23 mouse cellular contexts compared by ENCODE assay signal in the genomic region with DNA sequence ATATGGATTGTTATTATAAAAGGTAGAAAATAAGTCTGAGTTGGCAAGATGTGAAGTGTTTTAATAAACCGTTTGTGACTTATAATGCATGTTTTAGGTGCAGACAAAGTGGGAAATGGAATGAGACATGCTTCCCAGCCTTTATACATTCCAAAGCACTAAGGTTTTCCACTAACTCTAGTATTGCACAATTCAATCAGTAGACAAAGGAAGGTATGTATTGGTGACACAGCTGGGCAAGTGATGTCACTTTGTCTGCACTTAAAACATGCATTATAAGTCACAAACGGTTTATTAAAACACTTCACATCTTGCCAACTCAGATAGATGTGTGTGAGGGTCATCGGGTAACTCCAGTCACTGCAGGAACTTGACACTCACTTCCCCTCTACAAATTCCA. TPM values are rescaled to one million over a fixed set of nuclear protein-coding genes. Genes with fewer than 3 reads are reported as not detected.
A peak's percentile ranks its signal among the peaks of the same experiment; 100 is the strongest.
DNase-seq lines count a peak whose midpoint lies in the region; TF ChIP-seq lines count a peak whose summit lies in the region.
"Had no signal": no experiment of that assay in that cellular context is flagged by ENCODE, and none has a peak within 500 bp of the region (broad histone marks: within the 10 kb centered on the region; RNA-seq: fewer than 3 reads in every experiment).

No protein-coding gene starts in this region.

- H3K79me2 ChIP-seq in C2C12 (ENCODE audit: control insufficient read depth, insufficient read depth) (no peaks in the 10 kb centered on the region), myocyte (ENCODE audit: control insufficient read depth, insufficient read depth) (no peaks in the 10 kb centered on the region)

- H3K36me3 ChIP-seq in C2C12 (ENCODE audit: control insufficient read depth, insufficient read depth) (no peaks in the 10 kb centered on the region), myocyte (ENCODE audit: control insufficient read depth, insufficient read depth) (no peaks in the 10 kb centered on the region)

- peak; percentile 66 for DNase-seq in Muller cell, postnatal 12 days (ENCODE audit: inconsistent ontology term)
- DNase-seq in fibroblast of lung, adult 2 months (ENCODE audit: low read depth): peak; percentile 33
- DNase-seq in urinary bladder, postnatal 36 days (ENCODE audit: low spot score in 2 of 2): no peak
- DNase-seq in cerebellum, postnatal 10 days: no peak
- DNase-seq in liver: no peak
- DNase-seq in adrenal gland, adult 18-20 months (ENCODE audit: low spot score in 2 of 2): no peak
- DNase-seq: adrenal gland, adult 2 months; adrenal gland, adult 8-10 months; adrenal gland, postnatal 10 days; adrenal gland, postnatal 14 days; adrenal gland, postnatal 25 days; adrenal gland, postnatal 36 days; B cell, adult 2 months; cerebellum, adult 11 months; cerebellum, adult 11-12 months; cerebellum, adult 18-20 months; cerebellum, adult 2 months; cerebellum, adult 8-10 months had no signal

- TF ChIP-seq POLR2A in myocyte (IDR thresholded peaks at IDR 0.05; ENCODE audit: insufficient read length, low read depth): no peak

- no peaks in the 10 kb centered on the region for H3K79me3 ChIP-seq in C2C12 (ENCODE audit: low read depth)

- H3K4me2 ChIP-seq in myocyte (ENCODE audit: low read depth): no peak overlapping the region

- H3K4me3 ChIP-seq in C2C12 (ENCODE audit: insufficient read depth, poor library complexity, severe bottlenecking) (no peak overlapping the region), myocyte (no peak overlapping the region)

- H3K27me3 ChIP-seq in C2C12 (ENCODE audit: control insufficient read depth, insufficient read depth, insufficient read length) (no peaks in the 10 kb centered on the region), myocyte (ENCODE audit: control insufficient read depth, insufficient read depth, insufficient read length) (no peaks in the 10 kb centered on the region)
- H3K27me3 ChIP-seq: CH12.LX, Patski had no signal

- TF ChIP-seq CTCF in C2C12 (IDR thresholded peaks at IDR 0.05; ENCODE audit: control insufficient read depth, insufficient read depth, insufficient read length): no peak

- H3ac ChIP-seq in C2C12 (ENCODE audit: control insufficient read depth, insufficient read length, low read depth) (no peak overlapping the region), myocyte (ENCODE audit: control insufficient read depth, insufficient read length) (no peak overlapping the region)

TF ChIP-seq in C2C12, 6 proteins besides CTCF, POLR2A, EP300 and RAD21:
- TF ChIP-seq MAX (IDR thresholded peaks at IDR 0.05) (no peak), CEBPB (IDR thresholded peaks at IDR 0.05; ENCODE audit: low read depth) (peak; percentile 81), MYOD1 (IDR thresholded peaks at IDR 0.05; ENCODE audit: control insufficient read depth, insufficient read length, low read depth) (no peak), MYOG (IDR thresholded peaks at IDR 0.05; ENCODE audit: control insufficient read depth, extremely low read depth, insufficient read length) (no peak)

TF ChIP-seq in myocyte, 11 proteins besides CTCF, POLR2A, EP300 and RAD21:
- TF ChIP-seq CEBPB (IDR thresholded peaks at IDR 0.05; ENCODE audit: insufficient read depth, poor library complexity, severe bottlenecking) (peak; percentile 61; the same call in 1 of the 2 replicates), USF1 (IDR thresholded peaks at IDR 0.05; ENCODE audit: low read depth) (no peak)

RNA-seq across cellular contexts. Expression of a gene that starts 16.1 kb away (rescaled TPM):
- polyA plus RNA-seq in C2C12 (2012; fragmentation: generic; extraction: Trizol) (0.49 TPM), myocyte (2012; fragmentation: generic; extraction: Trizol) (0.13 TPM)
- total RNA-seq in adrenal gland, adult 18-20 months (2021): 1 to 10 TPM; 5.5 to 9.2 TPM
- total RNA-seq: CH12.LX had no signal
- polyA plus RNA-seq: CD4-positive, CD25-positive, alpha-beta regulatory T cell, adult 4 months; Patski had no signal

Comparison
In these comparisons a context has a peak if more than half of its experiments do, and no peak if none do; other contexts are left out.
1. DNase-seq: peak in Muller cell, postnatal 12 days (single experiment) and fibroblast of lung, adult 2 months (single experiment); none in urinary bladder, postnatal 36 days (0 of 2), cerebellum, postnatal 10 days (0 of 2), liver (single experiment) and adrenal gland, adult 18-20 months (0 of 2).